Mouse (Mus musculus) embryonic fibroblast, embryonic 13.5 days (primary cell): ENCODE measurements around the gene Pdzd8. TPM values are rescaled to one million over a fixed set of nuclear protein-coding genes. Genes with fewer than 3 reads are reported as not detected.

ENCODE experiments used
- H3K27ac ChIP-seq: 2 replicates; pipeline ENCODE4 v1.5.1; 2012; ENCODE audit warnings: low read length, control low read depth, inconsistent platforms; ENCODE audit not compliant: insufficient read depth
- H3K4me1 ChIP-seq: 2 replicates; pipeline ENCODE4 v1.6.1; 2011; ENCODE audit warnings: low read length; ENCODE audit not compliant: control insufficient read depth, insufficient read depth
- H3K4me3 ChIP-seq: 2 replicates; pipeline ENCODE4 v1.5.1; 2011; ENCODE audit warnings: mild to moderate bottlenecking, control low read depth, low read length; ENCODE audit not compliant: insufficient read depth
- CTCF ChIP-seq: IDR thresholded peaks from 2 replicates; pipeline ENCODE4 v1.5.1; 2011; ENCODE audit warnings: mild to moderate bottlenecking, control low read depth, low read length, moderate library complexity, borderline replicate concordance; ENCODE audit not compliant: insufficient read depth
- POLR2A ChIP-seq: IDR thresholded peaks from 2 replicates; pipeline ENCODE4 v1.6.1; 2011; ENCODE audit warnings: low read depth, mild to moderate bottlenecking, control low read depth, low read length, moderate library complexity
- polyA plus RNA-seq: library from polyadenylated mRNA; stranded (reverse); fragments of >200 nt; gene quantifications from 2 replicates; pipeline ENCODE4 v1.2.4, GENCODE M21; 2011; ENCODE audit warnings: low read depth; ENCODE audit not compliant: missing spikeins, insufficient read length

Gene Pdzd8
- polyA plus RNA-seq, 1 experiment = 50.6 TPM

GRCm38 (mm10) chr19:59374940-59375339 lies 29.4 kb upstream of the Pdzd8 start:
- TF ChIP-seq CTCF (no peak), POLR2A (no peak)
- Histone ChIP-seq H3K27ac (no peak overlapping the region), H3K4me3 (no peak overlapping the region), H3K4me1 (no peaks in the 10 kb centered on the region)

GRCm38 (mm10) chr19:59372928-59373327 lies 27.3 kb upstream of the Pdzd8 start:
- H3K27ac ChIP-seq = no peak overlapping the region
- H3K4me1 ChIP-seq = no peaks in the 10 kb centered on the region
- no peak for TF ChIP-seq POLR2A
- TF ChIP-seq CTCF = no peak

GRCm38 (mm10) chr19:59371016-59371415 lies 25.4 kb upstream of the Pdzd8 start:
- H3K4me3 ChIP-seq = no peak overlapping the region
- TF ChIP-seq POLR2A (no peak), CTCF (no peak)
- no peaks in the 10 kb centered on the region for H3K4me1 ChIP-seq
- no peak overlapping the region for H3K27ac ChIP-seq

More at GRCm38 (mm10) chr19:59372928-59373327, 27.3 kb upstream of the Pdzd8 start:
- no peak overlapping the region for H3K4me3 ChIP-seq

DNA sequence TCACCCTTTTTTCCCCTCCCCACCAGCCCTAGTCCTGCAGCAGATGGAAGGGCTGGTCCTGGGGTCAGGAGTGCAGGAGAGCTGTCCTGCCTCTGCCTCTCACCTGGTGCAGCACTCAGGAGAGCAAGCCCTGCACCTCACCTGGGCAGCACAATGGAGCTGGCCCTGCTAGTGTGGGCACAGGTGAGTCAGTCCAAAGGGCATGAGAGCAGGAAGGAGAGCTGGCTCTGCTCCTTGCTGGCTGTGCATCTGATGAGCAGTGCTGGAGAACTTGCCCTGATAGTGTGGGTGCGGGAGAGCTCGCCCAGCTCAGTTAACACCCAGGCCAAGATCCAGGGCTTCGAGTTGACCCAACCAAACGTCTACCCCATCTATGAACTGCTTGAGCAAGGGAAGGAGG lies 22.3 kb upstream of the Pdzd8 start:
- H3K4me1 ChIP-seq = no peaks in the 10 kb centered on the region
- TF ChIP-seq CTCF (no peak), POLR2A (no peak)
- no peak overlapping the region for H3K27ac ChIP-seq
- no peak overlapping the region for H3K4me3 ChIP-seq

GRCm38 (mm10) chr19:59366724-59367123 lies 21.1 kb upstream of the Pdzd8 start:
- no peak overlapping the region for H3K27ac ChIP-seq
- no peaks in the 10 kb centered on the region for H3K4me1 ChIP-seq

GRCm38 (mm10) chr19:59363666-59364065 lies 18.1 kb upstream of the Pdzd8 start:
- Histone ChIP-seq H3K27ac (no peak overlapping the region), H3K4me3 (no peak overlapping the region), H3K4me1 (no peaks in the 10 kb centered on the region)
- TF ChIP-seq POLR2A = no peak
- TF ChIP-seq CTCF = no peak

More at GRCm38 (mm10) chr19:59366724-59367123, 21.1 kb upstream of the Pdzd8 start:
- TF ChIP-seq POLR2A = no peak
- no peak for TF ChIP-seq CTCF
- no peak overlapping the region for H3K4me3 ChIP-seq

DNA sequence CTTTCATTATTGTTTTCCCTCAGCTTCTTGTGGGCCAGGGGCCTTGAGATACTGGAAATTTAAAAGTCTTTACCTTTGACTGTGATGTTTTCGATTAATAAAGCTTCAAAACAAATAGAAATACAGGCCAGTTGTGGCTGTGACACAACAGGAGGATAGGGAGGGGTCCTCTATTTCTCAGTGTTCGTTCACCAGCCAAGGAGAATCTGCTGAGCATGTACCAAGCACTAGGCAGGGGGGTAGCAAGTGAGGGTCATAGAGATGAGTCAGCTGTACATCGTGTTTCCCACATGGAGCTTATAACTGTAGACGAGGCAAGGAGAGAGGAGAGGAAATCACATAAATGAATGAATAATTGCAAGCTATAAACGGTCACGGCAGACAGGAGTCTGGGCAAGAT lies 17.1 kb upstream of the Pdzd8 start:
- TF ChIP-seq CTCF = no peak
- no peak for TF ChIP-seq POLR2A

DNA sequence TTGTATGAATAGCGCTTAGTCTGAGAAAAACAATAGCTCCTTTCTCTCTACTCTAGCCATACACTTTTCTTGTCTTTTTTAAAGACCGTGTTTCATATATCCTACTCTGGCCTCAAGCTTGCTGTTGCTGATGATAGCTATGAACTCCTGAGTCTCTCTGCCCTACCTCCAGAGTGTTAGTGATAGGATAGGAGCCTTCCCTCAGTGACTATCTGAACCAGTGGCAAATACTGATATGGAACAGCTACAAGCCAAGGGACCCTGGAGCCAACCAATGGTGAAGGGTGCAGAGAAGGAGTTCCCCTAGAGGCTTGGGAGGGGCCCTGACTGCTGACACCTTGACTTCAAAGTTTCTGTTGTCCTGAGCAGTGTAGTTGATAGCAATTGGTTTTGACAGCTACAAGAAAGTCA lies 14.9 kb upstream of the Pdzd8 start:
- Histone ChIP-seq H3K27ac (no peak overlapping the region), H3K4me1 (no peaks in the 10 kb centered on the region), H3K4me3 (no peak overlapping the region)
- TF ChIP-seq CTCF = no peak
- no peak for TF ChIP-seq POLR2A

More for the DNA sequence above, 17.1 kb upstream of the Pdzd8 start:
- Histone ChIP-seq H3K4me1 (no peaks in the 10 kb centered on the region), H3K27ac (no peak overlapping the region), H3K4me3 (no peak overlapping the region)

DNA sequence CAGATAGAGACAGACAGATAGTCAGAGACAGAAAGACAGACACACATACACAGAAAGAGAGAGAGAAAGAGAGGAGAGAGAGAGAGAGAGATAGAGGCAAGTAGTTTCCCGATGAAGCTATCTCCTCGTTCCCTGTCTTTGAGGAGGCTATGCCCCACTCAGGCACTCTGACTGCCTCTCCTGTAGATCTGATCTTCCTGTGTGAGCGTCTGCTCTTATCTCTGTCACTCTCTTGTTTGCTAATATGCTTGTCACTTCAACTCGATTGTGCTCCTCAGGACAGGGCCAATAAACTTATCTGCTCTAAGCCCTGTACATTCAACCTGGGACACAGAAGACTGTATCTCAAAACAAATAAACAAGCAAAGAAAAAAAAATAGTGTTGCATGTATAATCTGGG lies 13.6 kb upstream of the Pdzd8 start:
- H3K4me1 ChIP-seq = no peaks in the 10 kb centered on the region
- H3K4me3 ChIP-seq = no peak overlapping the region
- no peak for TF ChIP-seq CTCF
- TF ChIP-seq POLR2A = no peak
- H3K27ac ChIP-seq = no peak overlapping the region

GRCm38 (mm10) chr19:59357878-59358277 lies 12.3 kb upstream of the Pdzd8 start:
- H3K27ac ChIP-seq = no peak overlapping the region
- H3K4me3 ChIP-seq = no peak overlapping the region
- H3K4me1 ChIP-seq = no peaks in the 10 kb centered on the region
- TF ChIP-seq POLR2A (no peak), CTCF (no peak)

- Histone ChIP-seq H3K27ac (no peak overlapping the region), H3K4me3 (no peak overlapping the region), H3K4me1 (no peaks in the 10 kb centered on the region)
- TF ChIP-seq CTCF = no peak
Observed at GRCm38 (mm10) chr19:59356843-59357595, 11.4 kb upstream of the Pdzd8 start.
